Mouse (Mus musculus): Measurements from ENCODE around the gene Zbtb9. TPM values are rescaled to one million over a fixed set of nuclear protein-coding genes. Genes with fewer than 3 reads are reported as not detected.

Gene Zbtb9
- polyA plus RNA-seq, 1 experiment: 8.6 TPM

DNA sequence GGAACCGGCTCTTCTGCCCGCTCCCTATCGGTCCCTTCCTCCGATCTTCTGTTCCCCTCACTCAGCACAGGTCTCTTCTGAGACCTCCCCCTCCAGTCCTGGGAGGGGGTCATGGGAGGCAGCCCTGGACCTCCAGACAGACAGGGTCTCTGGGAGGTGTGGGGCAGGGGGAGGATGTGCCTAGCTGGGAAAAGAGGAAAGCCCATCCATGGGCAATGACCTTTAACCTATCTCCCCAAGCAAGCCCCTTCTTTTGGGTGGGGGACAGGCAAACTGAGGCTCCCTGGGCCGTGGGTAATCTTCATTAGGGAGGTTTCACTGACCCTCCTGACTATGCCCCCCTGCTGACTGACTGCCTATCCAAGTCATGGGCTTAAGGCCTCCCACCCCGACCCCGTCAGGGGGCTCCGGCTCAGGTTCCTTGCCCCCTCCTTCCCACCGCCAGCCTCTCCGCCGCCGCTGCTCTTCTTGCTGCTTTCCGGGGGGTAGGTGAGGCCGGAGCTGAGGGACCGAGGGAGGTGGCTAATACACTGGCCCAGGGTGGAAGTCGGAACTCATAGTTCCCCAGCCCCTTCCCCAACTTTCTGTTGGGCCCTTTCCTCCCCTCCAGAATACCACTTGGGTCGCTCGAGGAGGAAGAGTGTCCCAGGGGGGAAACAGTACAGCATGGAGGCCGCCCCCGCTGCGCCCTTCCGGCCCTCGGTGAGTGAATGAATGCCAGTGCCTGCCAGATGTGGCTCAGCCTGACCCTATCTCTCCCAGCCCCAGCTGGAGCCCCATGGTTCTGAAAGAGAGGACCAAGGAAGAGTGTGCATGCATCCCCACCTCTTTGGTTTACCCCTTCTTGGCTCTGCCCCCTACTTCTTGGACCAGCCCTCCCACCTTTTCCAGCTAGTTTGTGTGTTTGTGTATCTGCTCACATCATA lies 20.8 kb upstream of the Zbtb9 start:
- peak overlapping the region; percentile 27 for H3K4me3 ChIP-seq (ENCODE audit: insufficient read depth, low read length)

DNA sequence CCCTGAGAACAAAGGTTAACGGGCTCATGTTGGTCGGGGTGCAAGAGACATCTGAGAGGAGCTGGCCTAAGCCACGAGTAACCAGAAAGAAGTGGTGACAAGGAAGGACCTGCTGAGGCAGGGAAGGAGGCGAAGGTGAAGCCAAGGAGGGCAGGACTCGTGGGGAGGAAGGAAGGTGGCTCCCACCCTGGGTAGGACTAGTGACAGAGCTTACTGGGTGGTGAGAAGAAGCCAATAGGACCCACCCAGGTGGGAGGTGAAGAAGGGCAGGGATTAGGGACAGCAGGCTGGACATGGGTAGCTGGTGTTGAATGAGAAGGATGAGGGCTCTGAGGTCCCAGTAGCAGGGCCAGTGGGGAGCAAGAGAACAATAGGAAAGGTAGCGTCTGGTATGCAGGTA lies 19.8 kb upstream of the Zbtb9 start:
- peak overlapping the region; percentile 27 for H3K4me3 ChIP-seq (ENCODE audit: insufficient read depth, low read length)
- TF ChIP-seq CTCF (IDR thresholded peaks at IDR 0.05; ENCODE audit: borderline replicate concordance, insufficient read depth, low read length): no peak
- TF ChIP-seq POLR2A (IDR thresholded peaks at IDR 0.05; ENCODE audit: low read depth, low read length): no peak
- H3K27ac ChIP-seq (ENCODE audit: insufficient read depth, low read length): peak overlapping the region; percentile 27; the same call in 1 of the 2 replicates
- peaks cover 25% of the 10 kb centered on the region for H3K4me1 ChIP-seq (ENCODE audit: control insufficient read depth, insufficient read depth, low read length)

More for the DNA sequence above, 20.8 kb upstream of the Zbtb9 start:
- TF ChIP-seq POLR2A (IDR thresholded peaks at IDR 0.05; ENCODE audit: low read depth, low read length) (0 out of 2 replicates have a peak, but pooled peaks have one; percentile 12), CTCF (IDR thresholded peaks at IDR 0.05; ENCODE audit: borderline replicate concordance, insufficient read depth, low read length) (no peak)
- peak overlapping the region; percentile 27; the same call in 1 of the 2 replicates for H3K27ac ChIP-seq (ENCODE audit: insufficient read depth, low read length)
- peaks cover 29% of the 10 kb centered on the region for H3K4me1 ChIP-seq (ENCODE audit: control insufficient read depth, insufficient read depth, low read length)

DNA sequence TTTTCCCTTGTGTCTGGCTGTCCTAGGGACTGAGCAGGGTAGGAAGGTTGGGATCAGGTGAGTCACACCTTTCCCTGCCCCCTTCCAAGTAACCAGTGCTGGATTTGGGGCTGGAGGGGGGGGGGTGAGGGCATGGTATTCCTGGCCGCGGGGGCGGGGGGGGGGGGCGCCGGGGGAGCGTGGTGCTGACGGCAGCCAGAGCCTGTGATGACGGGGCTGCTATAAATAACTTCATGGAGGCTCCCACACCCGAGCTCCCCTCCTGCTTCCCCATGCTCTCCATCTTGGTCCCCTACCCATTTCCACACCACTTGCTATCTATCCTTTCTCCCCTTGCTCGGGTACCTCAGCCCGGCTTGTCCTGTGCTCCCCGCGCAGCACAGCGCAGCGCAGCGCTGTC lies 19.2 kb upstream of the Zbtb9 start:
- peak overlapping the region; percentile 68 for H3K27ac ChIP-seq (ENCODE audit: insufficient read depth, low read length)

DNA sequence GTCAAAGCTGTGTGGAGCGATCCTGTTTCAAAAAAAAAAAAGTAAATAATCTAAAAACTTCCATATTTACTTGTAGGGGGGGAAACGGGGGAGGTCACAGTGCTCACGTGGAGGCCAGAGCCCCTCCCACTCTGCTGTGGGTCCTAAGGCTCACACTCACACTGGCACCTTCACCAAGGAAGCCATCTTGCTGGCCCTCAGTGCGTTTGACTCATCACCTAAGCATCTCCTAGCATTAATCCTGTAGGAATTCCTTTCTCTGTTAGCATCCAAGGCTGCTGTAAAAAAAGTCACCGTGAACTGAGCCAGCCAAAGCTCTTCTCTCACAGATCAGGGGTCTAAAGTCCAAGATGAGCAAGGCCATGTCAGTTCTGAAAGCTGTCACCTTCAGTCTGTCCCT lies 16.7 kb upstream of the Zbtb9 start:
- Histone ChIP-seq H3K4me1 (ENCODE audit: control insufficient read depth, insufficient read depth, low read length) (peaks cover 13% of the 10 kb centered on the region), H3K4me3 (ENCODE audit: insufficient read depth, low read length) (no peak overlapping the region), H3K27ac (ENCODE audit: insufficient read depth, low read length) (peak overlapping the region; percentile 35; the same call in 1 of the 2 replicates)
- TF ChIP-seq POLR2A (IDR thresholded peaks at IDR 0.05; ENCODE audit: low read depth, low read length) (no peak), CTCF (IDR thresholded peaks at IDR 0.05; ENCODE audit: borderline replicate concordance, insufficient read depth, low read length) (no peak)

More for the DNA sequence above, 19.2 kb upstream of the Zbtb9 start:
- H3K4me3 ChIP-seq (ENCODE audit: insufficient read depth, low read length): peak overlapping the region; percentile 27
- H3K4me1 ChIP-seq (ENCODE audit: control insufficient read depth, insufficient read depth, low read length): peaks cover 25% of the 10 kb centered on the region
- TF ChIP-seq CTCF (IDR thresholded peaks at IDR 0.05; ENCODE audit: borderline replicate concordance, insufficient read depth, low read length): no peak
- no peak for TF ChIP-seq POLR2A (IDR thresholded peaks at IDR 0.05; ENCODE audit: low read depth, low read length)

DNA sequence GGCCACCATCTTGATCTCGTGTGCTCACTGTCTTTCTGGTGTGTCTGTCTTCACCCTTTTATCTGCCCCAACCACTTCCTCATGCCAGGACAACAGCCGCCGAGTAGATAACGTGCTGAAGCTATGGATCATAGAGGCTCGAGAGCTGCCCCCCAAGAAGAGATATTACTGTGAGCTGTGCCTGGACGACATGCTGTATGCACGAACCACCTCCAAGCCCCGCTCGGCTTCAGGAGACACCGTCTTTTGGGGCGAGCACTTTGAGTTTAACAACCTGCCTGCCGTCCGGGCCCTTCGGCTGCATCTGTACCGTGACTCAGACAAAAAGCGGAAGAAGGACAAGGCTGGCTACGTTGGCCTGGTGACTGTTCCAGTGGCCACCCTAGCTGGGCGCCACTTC lies 16.1 kb upstream of the Zbtb9 start:
- TF ChIP-seq POLR2A (IDR thresholded peaks at IDR 0.05; ENCODE audit: low read depth, low read length) (no peak), CTCF (IDR thresholded peaks at IDR 0.05; ENCODE audit: borderline replicate concordance, insufficient read depth, low read length) (no peak)
- H3K4me3 ChIP-seq (ENCODE audit: insufficient read depth, low read length): no peak overlapping the region
- peaks cover 13% of the 10 kb centered on the region for H3K4me1 ChIP-seq (ENCODE audit: control insufficient read depth, insufficient read depth, low read length)
- peak overlapping the region; percentile 35; the same call in 1 of the 2 replicates for H3K27ac ChIP-seq (ENCODE audit: insufficient read depth, low read length)

DNA sequence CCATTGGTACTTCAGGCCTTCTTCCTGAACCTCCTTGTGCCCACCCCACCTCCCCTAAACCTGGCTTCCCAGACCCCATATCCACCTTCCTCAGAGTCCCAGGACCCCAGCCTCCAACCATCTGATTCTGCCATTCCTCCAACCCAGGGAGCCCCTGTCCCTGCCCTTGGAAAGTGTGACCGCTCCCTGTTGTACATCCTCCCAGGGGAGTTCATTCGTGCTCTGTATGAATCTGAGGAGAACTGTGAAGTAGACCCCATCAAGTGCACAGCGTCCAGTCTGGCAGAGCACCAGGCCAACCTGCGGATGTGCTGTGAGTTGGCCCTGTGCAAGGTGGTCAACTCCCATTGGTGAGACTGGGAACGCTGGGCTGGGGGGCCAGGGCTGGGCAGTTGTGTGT lies 15.1 kb upstream of the Zbtb9 start:
- no peak for TF ChIP-seq POLR2A (IDR thresholded peaks at IDR 0.05; ENCODE audit: low read depth, low read length)
- no peak for TF ChIP-seq CTCF (IDR thresholded peaks at IDR 0.05; ENCODE audit: borderline replicate concordance, insufficient read depth, low read length)
- H3K27ac ChIP-seq (ENCODE audit: insufficient read depth, low read length): no peak overlapping the region

DNA sequence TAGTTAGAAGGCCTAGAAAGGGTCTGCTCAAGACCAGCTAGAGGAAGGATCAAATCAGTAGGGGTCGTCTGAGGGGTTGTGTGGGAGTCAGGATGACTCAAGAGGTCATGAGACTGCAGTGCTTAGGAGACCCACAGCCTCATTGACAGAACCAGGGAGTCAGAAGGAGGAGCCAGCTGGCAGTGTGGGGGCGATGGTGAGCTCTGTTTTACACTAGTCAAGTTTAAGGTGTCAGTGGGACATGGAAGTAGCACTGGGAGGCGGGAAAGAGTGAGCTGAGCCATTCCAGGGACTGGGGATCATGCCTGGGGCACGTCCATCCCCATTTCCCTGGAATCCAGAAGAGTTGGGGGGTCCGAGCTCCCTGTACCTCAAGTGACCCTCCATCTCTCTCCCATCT lies 14.1 kb upstream of the Zbtb9 start:
- no peak for TF ChIP-seq POLR2A (IDR thresholded peaks at IDR 0.05; ENCODE audit: low read depth, low read length)
- no peak for TF ChIP-seq CTCF (IDR thresholded peaks at IDR 0.05; ENCODE audit: borderline replicate concordance, insufficient read depth, low read length)
- no peak overlapping the region for H3K27ac ChIP-seq (ENCODE audit: insufficient read depth, low read length)
- peaks cover 8% of the 10 kb centered on the region for H3K4me1 ChIP-seq (ENCODE audit: control insufficient read depth, insufficient read depth, low read length)
- H3K4me3 ChIP-seq (ENCODE audit: insufficient read depth, low read length): no peak overlapping the region

More for the DNA sequence above, 15.1 kb upstream of the Zbtb9 start:
- H3K4me1 ChIP-seq (ENCODE audit: control insufficient read depth, insufficient read depth, low read length): peaks cover 13% of the 10 kb centered on the region
- no peak overlapping the region for H3K4me3 ChIP-seq (ENCODE audit: insufficient read depth, low read length)

DNA sequence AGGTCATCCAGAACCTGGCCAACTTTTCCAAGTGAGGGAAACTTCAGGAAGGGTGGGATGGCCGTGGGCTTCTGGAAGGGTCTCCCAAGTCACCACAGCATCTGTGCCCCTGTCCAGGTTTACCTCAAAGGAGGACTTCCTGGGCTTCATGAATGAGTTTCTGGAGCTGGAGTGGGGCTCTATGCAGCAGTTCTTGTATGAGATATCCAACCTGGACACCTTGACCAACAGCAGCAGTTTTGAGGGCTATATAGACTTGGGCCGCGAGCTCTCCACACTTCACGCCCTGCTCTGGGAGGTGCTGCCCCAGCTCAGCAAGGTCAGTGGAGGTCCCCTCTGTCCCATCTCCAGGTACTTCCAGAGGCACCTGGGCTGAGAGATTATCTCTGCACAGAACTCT lies 13.2 kb upstream of the Zbtb9 start:
- TF ChIP-seq CTCF (IDR thresholded peaks at IDR 0.05; ENCODE audit: borderline replicate concordance, insufficient read depth, low read length) (no peak), POLR2A (IDR thresholded peaks at IDR 0.05; ENCODE audit: low read depth, low read length) (no peak)
- Histone ChIP-seq H3K4me3 (ENCODE audit: insufficient read depth, low read length) (no peak overlapping the region), H3K4me1 (ENCODE audit: control insufficient read depth, insufficient read depth, low read length) (peaks cover 5% of the 10 kb centered on the region), H3K27ac (ENCODE audit: insufficient read depth, low read length) (no peak overlapping the region)

DNA sequence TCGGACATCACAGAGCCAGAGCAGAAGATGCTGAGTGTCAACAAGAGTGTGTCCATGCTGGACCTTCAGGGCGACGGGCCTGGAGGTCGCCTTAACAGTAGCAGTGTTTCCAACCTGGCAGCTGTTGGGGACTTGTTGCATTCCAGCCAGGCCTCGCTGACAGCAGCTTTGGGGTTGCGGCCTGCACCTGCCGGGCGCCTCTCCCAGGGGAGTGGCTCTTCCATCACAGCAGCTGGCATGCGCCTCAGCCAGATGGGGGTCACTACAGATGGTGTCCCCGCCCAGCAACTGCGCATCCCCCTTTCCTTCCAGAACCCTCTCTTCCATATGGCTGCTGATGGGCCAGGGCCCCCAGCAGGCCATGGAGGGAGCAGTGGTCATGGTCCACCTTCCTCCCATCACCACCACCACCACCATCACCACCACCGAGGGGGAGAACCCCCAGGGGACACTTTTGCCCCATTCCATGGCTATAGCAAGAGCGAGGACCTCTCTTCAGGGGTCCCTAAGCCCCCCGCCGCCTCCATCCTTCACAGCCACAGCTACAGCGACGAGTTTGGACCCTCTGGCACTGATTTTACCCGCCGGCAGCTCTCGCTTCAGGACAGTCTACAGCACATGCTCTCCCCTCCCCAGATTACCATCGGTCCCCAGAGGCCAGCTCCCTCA lies 11.3 kb upstream of the Zbtb9 start:
- Histone ChIP-seq H3K27ac (ENCODE audit: insufficient read depth, low read length) (no peak overlapping the region), H3K4me1 (ENCODE audit: control insufficient read depth, insufficient read depth, low read length) (peaks cover 1% of the 10 kb centered on the region; the same call in 1 of the 2 replicates), H3K4me3 (ENCODE audit: insufficient read depth, low read length) (no peak overlapping the region)
- no peak for TF ChIP-seq POLR2A (IDR thresholded peaks at IDR 0.05; ENCODE audit: low read depth, low read length)
- TF ChIP-seq CTCF (IDR thresholded peaks at IDR 0.05; ENCODE audit: borderline replicate concordance, insufficient read depth, low read length): no peak

Measured in embryonic fibroblast, embryonic 13.5 days (primary cell).